In the genomic region with DNA sequence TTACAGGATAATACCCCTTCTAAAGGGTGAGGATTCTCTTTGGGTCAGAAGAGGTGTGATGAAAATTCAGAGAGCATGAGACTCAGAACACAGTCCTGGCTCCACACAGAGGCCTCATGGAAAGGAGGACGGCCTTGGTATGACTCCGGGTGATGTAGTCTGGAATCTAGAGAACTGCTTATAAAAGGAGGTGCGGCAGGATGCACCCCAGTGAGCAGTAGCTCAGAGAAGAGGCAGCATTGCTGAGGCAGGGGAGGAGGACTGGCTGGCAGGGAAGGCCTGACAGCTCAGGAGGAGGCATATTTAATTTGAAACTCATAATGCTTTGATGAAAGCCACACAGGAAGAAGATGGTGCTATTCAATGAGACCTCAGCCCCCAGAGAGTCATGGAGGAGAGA, we compare ENCODE assay signal across 26 mouse cellular contexts.
DNase-seq lines count a peak whose midpoint lies in the region; ATAC-seq and TF ChIP-seq lines count a peak whose summit lies in the region.
"Had no signal": no experiment of that assay in that cellular context is flagged by ENCODE, and none has a peak within 500 bp of the region (broad histone marks: within the 10 kb centered on the region; RNA-seq: fewer than 3 reads in every experiment).

No protein-coding gene starts in this region.

- TF ChIP-seq CTCF in left cerebral cortex, adult 2 months (IDR thresholded peaks at IDR 0.05): no peak

- no peaks in the 10 kb centered on the region for H3K9me3 ChIP-seq in neural tube, embryonic 15.5 days (replicated peaks)
- H3K9me3 ChIP-seq: embryonic facial prominence, embryonic 13.5 days; embryonic facial prominence, embryonic 15.5 days; forebrain, embryonic 10.5 days; forebrain, embryonic 12.5 days; G1E had no signal

- intact Hi-C loops in left cerebral cortex, adult 2 months (cut with DNase I): no loop called here

- peaks cover 6% of the 10 kb centered on the region; the same call in 1 of the 2 replicates for H3K4me1 ChIP-seq in neural tube, embryonic 15.5 days
- H3K4me1 ChIP-seq: embryonic facial prominence, embryonic 15.5 days; forebrain, embryonic 10.5 days; forebrain, embryonic 12.5 days had no signal

- 0 out of 2 replicates have a peak, but pooled peaks have one; percentile 27 for ATAC-seq in cerebellum, adult (ENCODE audit: insufficient number of reproducible peaks, low FRiP score, low TSS enrichment)
- peak; percentile 64 for ATAC-seq in frontal cortex, adult (ENCODE audit: low TSS enrichment)
- ATAC-seq in neural tube, embryonic 15.5 days (ENCODE audit: low FRiP score): peak; percentile 23; the same call in 1 of the 2 replicates
- ATAC-seq: activated CD4-positive, CD25-positive, alpha-beta regulatory T cell, adult 4 months; CD4-positive, CD25-positive, alpha-beta regulatory T cell, adult 4 months; forebrain, embryonic 14.5 days; forebrain, embryonic 16.5 days had no signal

- H3K27ac ChIP-seq in neural tube, embryonic 15.5 days (replicated peaks): no peak overlapping the region
- no peak overlapping the region for H3K27ac ChIP-seq in left cerebral cortex, adult 2 months
- H3K27ac ChIP-seq: embryonic facial prominence, embryonic 13.5 days; embryonic facial prominence, embryonic 15.5 days; forebrain, embryonic 10.5 days; forebrain, embryonic 12.5 days had no signal

- H3K4me2 ChIP-seq in neural tube, embryonic 15.5 days: no peak overlapping the region
- H3K4me2 ChIP-seq: embryonic facial prominence, embryonic 13.5 days; embryonic facial prominence, embryonic 15.5 days; forebrain, embryonic 12.5 days had no signal

- DNase-seq in cerebellum, adult 9-11 months: no peak
- no peak for DNase-seq in frontal cortex, postnatal 10 days (ENCODE audit: low spot score in 2 of 2)
- DNase-seq in neural tube, embryonic 10.5 days (ENCODE audit: extremely low spot score, low spot score): no peak
- peak; percentile 42 for DNase-seq in brain, adult 2 months (ENCODE audit: low read depth, low spot score)
- DNase-seq in left cerebral cortex, adult 2 months (ENCODE audit: extremely low spot score in 1 of 2, low spot score in 2 of 2): no peak
- DNase-seq: adrenal gland, adult 8-10 months; adrenal gland, postnatal 14 days; adrenal gland, postnatal 36 days; B cell, adult 2 months; cerebellum, adult 9-10 months; cerebellum, postnatal 14 days; embryo, embryonic 11 days had no signal

- no peak overlapping the region for H3K9ac ChIP-seq in neural tube, embryonic 15.5 days (replicated peaks)
- H3K9ac ChIP-seq: embryonic facial prominence, embryonic 13.5 days; embryonic facial prominence, embryonic 15.5 days; forebrain, embryonic 12.5 days had no signal

- no peak overlapping the region for H3K4me3 ChIP-seq in neural tube, embryonic 15.5 days (replicated peaks)
- H3K4me3 ChIP-seq in left cerebral cortex, adult 2 months: no peak overlapping the region
- H3K4me3 ChIP-seq: embryonic facial prominence, embryonic 13.5 days; embryonic facial prominence, embryonic 15.5 days; erythroblast, embryonic 14.5 days; forebrain, embryonic 10.5 days; forebrain, embryonic 12.5 days had no signal

- no peaks in the 10 kb centered on the region for H3K27me3 ChIP-seq in neural tube, embryonic 15.5 days (replicated peaks)
- H3K27me3 ChIP-seq: CH12.LX; embryonic facial prominence, embryonic 13.5 days; embryonic facial prominence, embryonic 15.5 days; forebrain, embryonic 12.5 days had no signal

- WGBS in neural tube, embryonic 15.5 days: 34% methylated on average over 3 of the region's 3 CpGs

- no peaks in the 10 kb centered on the region for H3K36me3 ChIP-seq in neural tube, embryonic 15.5 days
- H3K36me3 ChIP-seq: embryonic facial prominence, embryonic 13.5 days; embryonic facial prominence, embryonic 15.5 days; forebrain, embryonic 10.5 days; forebrain, embryonic 12.5 days; G1E had no signal
